Mouse (Mus musculus) intestine, embryonic 16.5 days (tissue): ENCODE measurements around the gene Apbb2. TPM values are rescaled to one million over a fixed set of nuclear protein-coding genes. Genes with fewer than 3 reads are reported as not detected.

Experiments used
- ATAC-seq: fragments of 200-750 bp; cut with Nextera tagmentation; 2 replicates; pipeline ENCODE4 v1.8.0; 2017; ENCODE audit warnings: moderate TSS enrichment, moderate library complexity
- H3K27ac ChIP-seq: fragments of 300-500 bp; sonication (generic); 2 replicates; pipeline ENCODE4 v1.5.1; 2014; ENCODE audit warnings: mild to moderate bottlenecking, low read length
- H3K27me3 ChIP-seq: fragments of 300-500 bp; sonication (generic); replicated peaks from 2 replicates; pipeline ENCODE4 v1.6.1; 2014; ENCODE audit warnings: low read length, control low read depth, mixed read lengths; ENCODE audit not compliant: control insufficient read depth, insufficient read depth
- H3K36me3 ChIP-seq: fragments of 300-500 bp; sonication (generic); 2 replicates; pipeline ENCODE4 v1.6.1; 2014; ENCODE audit warnings: low read length, control low read depth; ENCODE audit not compliant: control insufficient read depth, insufficient read depth
- H3K4me1 ChIP-seq: fragments of 300-500 bp; sonication (generic); 2 replicates; pipeline ENCODE4 v1.6.1; 2014; ENCODE audit warnings: low read length, control low read depth, mixed read lengths; ENCODE audit not compliant: control insufficient read depth, insufficient read depth
- H3K4me2 ChIP-seq: fragments of 300-500 bp; sonication (generic); 2 replicates; pipeline ENCODE4 v1.6.1; 2014; ENCODE audit warnings: low read depth, low read length, control low read depth
- H3K4me3 ChIP-seq: fragments of 300-500 bp; sonication (generic); 2 replicates; pipeline ENCODE4 v1.5.1; 2014; ENCODE audit warnings: mild to moderate bottlenecking, low read length
- H3K9ac ChIP-seq: fragments of 300-500 bp; sonication (generic); 2 replicates; pipeline ENCODE4 v1.6.1; 2014; ENCODE audit warnings: low read depth, low read length
- H3K9me3 ChIP-seq: fragments of 300-500 bp; sonication (generic); 2 replicates; pipeline ENCODE4 v1.6.1; 2016; ENCODE audit warnings: low read length, control low read depth; ENCODE audit not compliant: control insufficient read depth
- WGBS: fragments of 180-500 bp; shearing (Covaris S2); extraction: QIAGEN DNeasy Blood & Tissue Kit; methylation state at CpG from one replicate; pipeline ENCODE4 v1.1.7; 2014; 5-methylcytosine and 5-hydroxymethylcytosine counted together
- polyA plus RNA-seq: library from polyadenylated mRNA; unstranded; fragments of >200 nt; fragmentation: Nextera tagmentation; extraction: Ambion mirVana; gene quantifications from 2 replicates; pipeline ENCODE4 v1.2.1, GENCODE M21; 2015

The Apbb2 gene
- polyA plus RNA-seq, 1 experiment from 2014 or later: 31.2 TPM

GRCm38 (mm10) chr5:66535566-66536236 is 82.9 kb downstream of the Apbb2 start:
- no peaks in the 10 kb centered on the region for H3K36me3 ChIP-seq
- H3K4me1 ChIP-seq: 0 out of 2 replicates have a peak, but pooled peaks cover 3% of the 10 kb centered on the region
- H3K27me3 ChIP-seq: no peaks in the 10 kb centered on the region
- no peak overlapping the region for H3K4me3 ChIP-seq
- no peak for ATAC-seq
- WGBS: 44% methylated on average over 9 of the region's 9 CpGs
- H3K9me3 ChIP-seq: no peaks in the 10 kb centered on the region
- no peak overlapping the region for H3K9ac ChIP-seq
- H3K27ac ChIP-seq: no peak overlapping the region
- no peak overlapping the region for H3K4me2 ChIP-seq

DNA sequence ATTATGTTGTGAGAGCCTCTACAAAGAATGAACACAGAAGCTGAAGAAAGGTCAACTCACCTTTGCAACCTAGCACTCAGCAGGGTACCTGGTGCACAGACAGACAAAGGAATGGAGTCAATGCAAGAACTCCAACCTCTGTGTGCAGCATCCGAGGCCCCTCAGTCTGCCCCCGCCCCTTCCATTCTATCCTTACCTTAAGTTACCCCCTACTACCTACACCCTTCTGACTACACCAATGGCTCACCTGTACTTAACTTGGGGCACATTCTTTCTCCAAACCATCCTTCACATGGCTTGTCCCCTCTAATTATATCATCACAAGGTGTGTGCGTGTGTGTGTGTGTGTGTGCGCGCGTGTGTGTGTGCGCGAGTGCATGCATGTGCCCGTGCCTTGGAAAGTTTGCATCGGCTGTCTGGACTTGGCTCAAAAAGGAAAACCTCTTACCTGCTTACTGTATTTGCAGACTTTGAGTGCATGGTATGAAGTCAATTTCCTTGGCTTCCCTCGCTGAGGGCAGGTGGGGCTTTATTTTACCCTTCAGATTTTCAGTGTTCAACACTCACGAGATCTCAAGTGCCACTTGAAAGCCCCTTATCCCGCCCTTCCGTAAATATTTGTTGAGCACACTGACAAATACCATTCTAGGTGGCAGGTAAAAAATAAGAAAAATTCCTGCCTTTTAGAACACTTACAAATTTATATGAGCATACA is 84.7 kb downstream of the Apbb2 start:
- Histone ChIP-seq H3K4me3 (no peak overlapping the region), H3K4me2 (no peak overlapping the region), H3K9ac (no peak overlapping the region), H3K36me3 (no peaks in the 10 kb centered on the region), H3K9me3 (no peaks in the 10 kb centered on the region), H3K27me3 (no peaks in the 10 kb centered on the region), H3K4me1 (0 out of 2 replicates have a peak, but pooled peaks cover 3% of the 10 kb centered on the region), H3K27ac (no peak overlapping the region)
- WGBS: 88% methylated on average over 14 of the region's 14 CpGs
- ATAC-seq: no peak

- no peak overlapping the region for H3K4me3 ChIP-seq
- WGBS: 77% methylated on average over 6 of the region's 6 CpGs
- ATAC-seq: no peak
- H3K27me3 ChIP-seq: no peaks in the 10 kb centered on the region
- H3K4me2 ChIP-seq: no peak overlapping the region
- H3K9me3 ChIP-seq: no peaks in the 10 kb centered on the region
- H3K27ac ChIP-seq: no peak overlapping the region
- no peak overlapping the region for H3K9ac ChIP-seq
- H3K36me3 ChIP-seq: no peaks in the 10 kb centered on the region
- 0 out of 2 replicates have a peak, but pooled peaks cover 3% of the 10 kb centered on the region for H3K4me1 ChIP-seq
Measured at GRCm38 (mm10) chr5:66532827-66533226, 85.8 kb downstream of the Apbb2 start.

DNA sequence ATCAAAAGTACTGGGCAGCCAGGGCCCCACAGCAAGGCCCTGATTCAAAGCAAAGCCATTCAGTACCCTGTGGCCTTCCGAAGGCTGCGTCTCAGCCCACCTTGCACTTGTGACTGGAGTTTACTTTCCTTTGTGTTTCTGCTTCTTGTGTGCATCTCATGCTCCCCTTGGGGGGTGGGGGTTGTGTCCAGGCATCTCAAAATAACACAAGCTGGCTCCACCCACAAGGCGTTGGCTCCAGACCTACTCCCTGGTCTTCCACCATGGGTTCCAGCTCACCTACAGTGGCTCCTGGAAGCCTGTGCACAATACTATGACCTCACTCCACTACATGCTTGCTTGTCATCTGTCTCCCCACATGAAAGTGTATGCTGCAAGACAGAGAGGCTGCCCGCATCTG is 88.2 kb downstream of the Apbb2 start:
- no peak overlapping the region for H3K4me3 ChIP-seq
- no peaks in the 10 kb centered on the region for H3K9me3 ChIP-seq
- no peak overlapping the region for H3K9ac ChIP-seq
- 93% methylated on average over 4 of the region's 4 CpGs for WGBS
- no peaks in the 10 kb centered on the region for H3K36me3 ChIP-seq
- no peak overlapping the region for H3K27ac ChIP-seq
- no peak overlapping the region for H3K4me2 ChIP-seq
- no peaks in the 10 kb centered on the region for H3K27me3 ChIP-seq
- no peak for ATAC-seq
- 0 out of 2 replicates have a peak, but pooled peaks cover under 1% of the 10 kb centered on the region for H3K4me1 ChIP-seq

DNA sequence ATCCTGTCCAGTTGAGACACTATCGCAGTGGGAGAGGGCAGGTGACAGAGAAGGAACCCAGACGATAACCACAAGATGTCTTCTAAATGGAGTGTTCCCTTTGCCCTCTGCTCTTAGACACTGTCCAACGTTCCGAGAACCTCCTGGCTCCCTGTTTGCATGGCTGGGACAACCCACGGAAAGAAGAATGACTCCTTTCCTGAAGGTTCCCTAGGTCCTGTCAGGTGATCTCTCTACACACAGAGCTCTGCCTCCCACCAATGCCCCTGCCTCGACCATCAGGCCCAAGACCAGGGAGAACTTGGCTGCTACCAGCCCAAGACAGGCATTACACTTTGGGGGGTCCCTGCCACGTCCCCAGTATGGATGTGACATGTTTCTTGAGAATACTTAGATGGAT is 89.0 kb downstream of the Apbb2 start:
- no peak for ATAC-seq
- WGBS: 84% methylated on average over 7 of the region's 7 CpGs
- no peaks in the 10 kb centered on the region for H3K36me3 ChIP-seq
- no peaks in the 10 kb centered on the region for H3K27me3 ChIP-seq
- H3K4me2 ChIP-seq: no peak overlapping the region
- H3K27ac ChIP-seq: no peak overlapping the region
- H3K4me1 ChIP-seq: 0 out of 2 replicates have a peak, but pooled peaks cover 2% of the 10 kb centered on the region
- H3K9me3 ChIP-seq: no peaks in the 10 kb centered on the region
- no peak overlapping the region for H3K4me3 ChIP-seq
- no peak overlapping the region for H3K9ac ChIP-seq

- no peak overlapping the region for H3K27ac ChIP-seq
- 64% methylated on average over 7 of the region's 7 CpGs for WGBS
- H3K4me1 ChIP-seq: peaks cover 4% of the 10 kb centered on the region; the same call in 1 of the 2 replicates
- ATAC-seq: no peak
- no peaks in the 10 kb centered on the region for H3K36me3 ChIP-seq
- no peak overlapping the region for H3K9ac ChIP-seq
- no peaks in the 10 kb centered on the region for H3K27me3 ChIP-seq
- H3K4me2 ChIP-seq: no peak overlapping the region
- H3K9me3 ChIP-seq: no peaks in the 10 kb centered on the region
- no peak overlapping the region for H3K4me3 ChIP-seq
Measured at GRCm38 (mm10) chr5:66528567-66528966, 90.0 kb downstream of the Apbb2 start.

- Histone ChIP-seq H3K4me1 (peaks cover 6% of the 10 kb centered on the region; the same call in 1 of the 2 replicates), H3K27ac (no peak overlapping the region), H3K4me2 (no peak overlapping the region), H3K9me3 (no peaks in the 10 kb centered on the region), H3K9ac (no peak overlapping the region), H3K36me3 (no peaks in the 10 kb centered on the region), H3K27me3 (no peaks in the 10 kb centered on the region), H3K4me3 (no peak overlapping the region)
- ATAC-seq: no peak
- WGBS: 66% methylated on average over 8 of the region's 8 CpGs
Measured at GRCm38 (mm10) chr5:66527090-66527489, 91.5 kb downstream of the Apbb2 start.

GRCm38 (mm10) chr5:66525002-66525401 is 93.6 kb downstream of the Apbb2 start:
- ATAC-seq: no peak
- Histone ChIP-seq H3K27me3 (no peaks in the 10 kb centered on the region), H3K4me3 (no peak overlapping the region), H3K4me1 (peaks cover 6% of the 10 kb centered on the region; the same call in 1 of the 2 replicates), H3K4me2 (no peak overlapping the region), H3K27ac (no peak overlapping the region), H3K36me3 (no peaks in the 10 kb centered on the region), H3K9me3 (no peaks in the 10 kb centered on the region), H3K9ac (no peak overlapping the region)
- 83% methylated on average over 4 of the region's 4 CpGs for WGBS

DNA sequence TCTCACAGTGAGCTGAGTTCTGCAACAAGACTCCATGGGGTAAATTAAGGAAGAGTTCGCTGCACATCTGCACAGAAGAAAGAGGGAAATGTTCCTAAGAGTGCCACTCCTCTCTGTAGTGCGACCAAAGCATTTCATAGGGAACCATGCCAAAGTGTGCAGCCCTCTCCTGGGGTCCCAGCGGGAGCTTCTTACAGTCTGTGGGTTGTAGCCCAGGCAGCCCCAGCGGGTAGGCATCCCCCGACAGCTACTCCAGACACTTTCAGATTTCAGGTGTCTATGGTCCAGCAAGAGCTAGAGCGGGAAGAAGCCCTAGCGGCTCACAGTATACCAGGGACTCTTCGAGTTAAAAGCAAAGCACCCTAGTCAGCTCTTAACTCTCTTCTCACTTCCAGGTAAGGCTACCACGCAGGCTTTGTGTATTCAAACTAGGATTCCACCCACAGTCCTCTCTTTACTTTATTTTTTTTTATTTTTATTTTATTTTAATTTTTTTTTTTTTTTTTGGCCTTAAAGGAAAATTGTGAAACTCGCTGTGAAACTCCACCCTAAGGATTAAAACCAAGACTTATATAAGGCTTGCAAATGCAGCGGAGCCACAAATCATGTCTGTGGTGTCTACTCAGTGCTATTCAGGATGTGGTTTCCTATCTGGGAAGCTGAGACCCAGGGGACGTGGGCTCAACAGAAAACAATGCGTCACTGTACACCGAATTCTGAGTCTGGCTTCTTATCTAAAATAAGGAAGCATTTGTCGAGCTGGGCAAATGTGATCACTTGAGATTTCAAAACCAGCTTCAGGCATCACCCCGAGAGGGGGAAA is 94.7 kb downstream of the Apbb2 start:
- WGBS: 68% methylated on average over 16 of the region's 16 CpGs
- H3K27ac ChIP-seq: no peak overlapping the region
- no peak overlapping the region for H3K9ac ChIP-seq
- no peak for ATAC-seq
- no peak overlapping the region for H3K4me3 ChIP-seq
- H3K9me3 ChIP-seq: no peaks in the 10 kb centered on the region
- H3K36me3 ChIP-seq: no peaks in the 10 kb centered on the region
- peaks cover 6% of the 10 kb centered on the region; the same call in 1 of the 2 replicates for H3K4me1 ChIP-seq
- no peaks in the 10 kb centered on the region for H3K27me3 ChIP-seq
- H3K4me2 ChIP-seq: no peak overlapping the region
